Mouse (Mus musculus): ENCODE data around the gene Fhl5. TPM values are rescaled to one million over a fixed set of nuclear protein-coding genes. Genes with fewer than 3 reads are reported as not detected.

Fhl5 gene
- polyA plus RNA-seq, 1 experiment from 2014 or later: not detected

- no peak overlapping the region for H3K4me2 ChIP-seq
- no peak overlapping the region for H3K27ac ChIP-seq (replicated peaks)
- no peaks in the 10 kb centered on the region for H3K9me3 ChIP-seq
- H3K4me1 ChIP-seq: no peaks in the 10 kb centered on the region
- no peaks in the 10 kb centered on the region for H3K27me3 ChIP-seq (replicated peaks)
- no peaks in the 10 kb centered on the region for H3K36me3 ChIP-seq
- H3K9ac ChIP-seq: no peak overlapping the region
- no peak overlapping the region for H3K4me3 ChIP-seq
- 38% methylated on average over 1 of the region's 1 CpGs for WGBS
- ATAC-seq (ENCODE audit: extremely low read depth, insufficient number of reproducible peaks, low FRiP score, low TSS enrichment): no peak
Observed at GRCm38 (mm10) chr4:25227527-25227926, 15.1 kb downstream of the Fhl5 start.

- H3K27me3 ChIP-seq (replicated peaks): no peaks in the 10 kb centered on the region
- no peak overlapping the region for H3K9ac ChIP-seq
- H3K9me3 ChIP-seq: no peaks in the 10 kb centered on the region
- H3K4me3 ChIP-seq: no peak overlapping the region
- H3K27ac ChIP-seq (replicated peaks): no peak overlapping the region
- H3K4me1 ChIP-seq: no peaks in the 10 kb centered on the region
- no peaks in the 10 kb centered on the region for H3K36me3 ChIP-seq
- ATAC-seq (ENCODE audit: extremely low read depth, insufficient number of reproducible peaks, low FRiP score, low TSS enrichment): no peak
- no peak overlapping the region for H3K4me2 ChIP-seq
Observed at GRCm38 (mm10) chr4:25221927-25222326, 20.7 kb downstream of the Fhl5 start.

DNA sequence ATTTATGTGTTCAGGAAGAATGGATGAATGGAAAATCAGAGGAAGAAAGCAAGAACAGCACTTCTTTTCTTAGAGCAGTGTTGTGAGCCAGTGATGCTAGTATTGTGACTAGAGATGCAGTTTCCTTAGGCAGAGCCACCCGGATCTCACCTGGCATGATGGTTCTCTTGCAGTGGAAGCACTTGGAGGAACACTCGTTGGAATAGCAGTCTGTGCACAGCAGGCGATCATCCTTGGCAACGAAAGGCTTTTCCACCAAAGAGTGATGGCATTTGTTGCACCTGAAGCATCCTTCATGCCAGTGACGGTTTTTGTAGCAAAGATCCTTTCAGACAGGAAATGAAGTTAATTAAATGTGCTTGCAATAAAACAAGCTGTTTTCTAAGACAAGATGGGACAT lies 29.2 kb downstream of the Fhl5 start:
- Histone ChIP-seq H3K4me1 (no peaks in the 10 kb centered on the region), H3K27me3 (replicated peaks) (no peaks in the 10 kb centered on the region), H3K4me3 (no peak overlapping the region), H3K9me3 (no peaks in the 10 kb centered on the region), H3K36me3 (no peaks in the 10 kb centered on the region), H3K4me2 (no peak overlapping the region), H3K9ac (no peak overlapping the region), H3K27ac (replicated peaks) (no peak overlapping the region)
- WGBS: 40% methylated on average over 5 of the region's 5 CpGs
- ATAC-seq (ENCODE audit: extremely low read depth, insufficient number of reproducible peaks, low FRiP score, low TSS enrichment): no peak

DNA sequence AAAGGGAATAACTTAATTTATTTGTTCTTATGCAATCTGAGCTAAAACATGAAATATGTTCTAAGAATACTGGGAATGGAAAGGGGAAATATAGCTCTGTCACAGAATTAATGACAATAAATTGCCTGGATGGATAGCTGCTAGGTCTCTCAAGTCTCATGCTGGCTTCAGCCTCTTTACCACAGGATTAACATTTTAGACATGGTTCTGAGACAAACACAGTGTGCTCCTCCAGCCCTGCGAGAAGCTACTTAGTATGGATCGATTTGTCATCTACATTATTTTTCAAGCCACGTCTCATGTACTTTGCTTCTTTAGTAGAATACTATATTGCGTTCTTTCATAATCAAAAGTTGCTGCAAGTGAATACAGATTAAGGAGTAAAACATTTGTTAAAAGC lies 36.5 kb downstream of the Fhl5 start:
- no peak overlapping the region for H3K4me2 ChIP-seq
- 70% methylated on average over 4 of the region's 4 CpGs for WGBS

DNA sequence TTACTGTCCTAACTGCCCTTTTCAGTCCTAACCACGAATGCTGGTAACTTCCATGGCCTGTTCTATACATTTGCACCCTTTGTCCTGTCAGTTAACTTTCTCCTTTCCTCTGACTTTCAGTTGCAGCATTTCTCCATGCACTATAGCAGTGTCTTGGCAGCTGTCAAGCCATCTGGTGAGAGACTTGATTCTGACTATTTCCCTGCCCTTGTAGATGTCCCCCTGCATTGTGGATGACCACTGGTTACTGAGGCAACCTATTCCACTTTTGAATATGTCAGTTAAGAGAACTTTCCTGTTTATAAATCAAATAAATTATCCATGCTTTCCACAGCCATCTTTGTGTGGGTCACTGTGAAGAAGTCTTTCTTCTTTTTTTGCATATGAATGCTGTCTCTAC lies 45.4 kb downstream of the Fhl5 start:
- Histone ChIP-seq H3K9ac (no peak overlapping the region), H3K9me3 (no peaks in the 10 kb centered on the region), H3K4me1 (no peaks in the 10 kb centered on the region), H3K27me3 (replicated peaks) (no peaks in the 10 kb centered on the region), H3K36me3 (no peaks in the 10 kb centered on the region), H3K4me2 (no peak overlapping the region), H3K4me3 (no peak overlapping the region), H3K27ac (replicated peaks) (no peak overlapping the region)
- no peak for ATAC-seq (ENCODE audit: extremely low read depth, insufficient number of reproducible peaks, low FRiP score, low TSS enrichment)
- WGBS: 77% methylated on average over 1 of the region's 1 CpGs

More for the DNA sequence above, 36.5 kb downstream of the Fhl5 start:
- Histone ChIP-seq H3K4me1 (no peaks in the 10 kb centered on the region), H3K9ac (no peak overlapping the region), H3K27me3 (replicated peaks) (no peaks in the 10 kb centered on the region), H3K4me3 (no peak overlapping the region), H3K27ac (replicated peaks) (no peak overlapping the region), H3K36me3 (no peaks in the 10 kb centered on the region), H3K9me3 (no peaks in the 10 kb centered on the region)
- no peak for ATAC-seq (ENCODE audit: extremely low read depth, insufficient number of reproducible peaks, low FRiP score, low TSS enrichment)

- 57% methylated on average over 4 of the region's 4 CpGs for WGBS
- no peak overlapping the region for H3K27ac ChIP-seq (replicated peaks)
- ATAC-seq (ENCODE audit: extremely low read depth, insufficient number of reproducible peaks, low FRiP score, low TSS enrichment): no peak
Observed at GRCm38 (mm10) chr4:25179617-25180208, 63.0 kb downstream of the Fhl5 start.

More at GRCm38 (mm10) chr4:25179617-25180208, 63.0 kb downstream of the Fhl5 start:
- Histone ChIP-seq H3K4me2 (no peak overlapping the region), H3K4me3 (no peak overlapping the region), H3K36me3 (no peaks in the 10 kb centered on the region), H3K27me3 (replicated peaks) (no peaks in the 10 kb centered on the region), H3K9me3 (no peaks in the 10 kb centered on the region), H3K4me1 (no peaks in the 10 kb centered on the region), H3K9ac (no peak overlapping the region)

Other genes starting within 250 kb of the Fhl5 start
- 33.4 and 39.1 TPM in 2 replicates for gene Ufl1, start 38.9 kb upstream of the Fhl5 start, polyA plus RNA-seq (2015; fragmentation: Nextera tagmentation; extraction: Ambion mirVana)